Mouse (Mus musculus): ENCODE results near the gene Serpina7. TPM values are rescaled to one million over a fixed set of nuclear protein-coding genes. Genes with fewer than 3 reads are reported as not detected.

The Serpina7 gene
- polyA plus RNA-seq, 1 experiment, result not detected

GRCm38 (mm10) chrX:139041148-139041547 is 43.9 kb downstream of the Serpina7 start:
- Histone ChIP-seq H3K4me1 (ENCODE audit: control insufficient read depth, insufficient read depth, low read length) (no peaks in the 10 kb centered on the region), H3K27me3 (ENCODE audit: control insufficient read depth, insufficient read depth, low read length) (no peaks in the 10 kb centered on the region), H3K4me3 (replicated peaks; ENCODE audit: insufficient read depth, low read depth, low read length) (no peak overlapping the region), H3K27ac (ENCODE audit: insufficient read depth, low read length) (no peak overlapping the region)
- TF ChIP-seq POLR2A (IDR thresholded peaks at IDR 0.05; ENCODE audit: borderline replicate concordance, insufficient read depth, low read length) (no peak), CTCF (IDR thresholded peaks at IDR 0.05; ENCODE audit: borderline replicate concordance, insufficient read depth, low read depth, low read length) (no peak)
- no peak for DNase-seq
- WGBS, result 84% methylated on average over 1 of the region's 1 CpGs

- Histone ChIP-seq H3K4me3 (replicated peaks; ENCODE audit: insufficient read depth, low read depth, low read length) (no peak overlapping the region), H3K4me1 (ENCODE audit: control insufficient read depth, insufficient read depth, low read length) (no peaks in the 10 kb centered on the region), H3K27ac (ENCODE audit: insufficient read depth, low read length) (no peak overlapping the region), H3K27me3 (ENCODE audit: control insufficient read depth, insufficient read depth, low read length) (no peaks in the 10 kb centered on the region)
- WGBS, result 79% methylated on average over 2 of the region's 2 CpGs
- TF ChIP-seq POLR2A (IDR thresholded peaks at IDR 0.05; ENCODE audit: borderline replicate concordance, insufficient read depth, low read length) (no peak), CTCF (IDR thresholded peaks at IDR 0.05; ENCODE audit: borderline replicate concordance, insufficient read depth, low read depth, low read length) (no peak)
- DNase-seq, result no peak
Observed at GRCm38 (mm10) chrX:139039314-139039713, 45.7 kb downstream of the Serpina7 start.

DNA sequence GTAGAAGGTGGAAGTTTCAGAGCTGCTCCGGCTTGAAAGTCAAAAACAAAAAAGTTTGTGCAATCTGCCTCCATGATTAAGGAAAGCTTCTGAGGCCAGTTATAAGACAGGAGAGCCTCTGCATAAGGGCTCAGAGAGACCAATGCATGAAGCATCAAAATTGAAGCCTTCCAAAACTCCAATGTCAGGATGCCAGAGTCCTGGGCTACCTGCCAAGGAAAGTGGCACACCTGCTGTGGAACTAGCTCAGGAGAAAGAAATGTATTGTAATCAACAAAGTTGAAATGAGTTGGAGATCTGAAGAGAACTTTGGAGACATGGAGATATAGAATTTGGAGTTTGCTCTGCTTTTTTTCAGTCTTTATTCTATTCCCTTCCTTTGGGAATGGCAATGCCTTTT is 47.4 kb downstream of the Serpina7 start:
- WGBS, result 76% methylated on average over 1 of the region's 1 CpGs
- DNase-seq, result no peak
- H3K4me1 ChIP-seq (ENCODE audit: control insufficient read depth, insufficient read depth, low read length), result no peaks in the 10 kb centered on the region
- no peak overlapping the region for H3K4me3 ChIP-seq (replicated peaks; ENCODE audit: insufficient read depth, low read depth, low read length)
- H3K27me3 ChIP-seq (ENCODE audit: control insufficient read depth, insufficient read depth, low read length), result no peaks in the 10 kb centered on the region
- no peak overlapping the region for H3K27ac ChIP-seq (ENCODE audit: insufficient read depth, low read length)
- TF ChIP-seq CTCF (IDR thresholded peaks at IDR 0.05; ENCODE audit: borderline replicate concordance, insufficient read depth, low read depth, low read length), result no peak
- TF ChIP-seq POLR2A (IDR thresholded peaks at IDR 0.05; ENCODE audit: borderline replicate concordance, insufficient read depth, low read length), result no peak

Other genes starting within 250 kb of the Serpina7 start
- 7.9 and 8.0 TPM in 2 replicates for gene Nrk, start 170.8 kb downstream of the Serpina7 start, polyA plus RNA-seq (2012; rRNA removed)
- gene 4930513O06Rik, start 1.0 kb upstream of the Serpina7 start, polyA plus RNA-seq (2012; rRNA removed), result not detected in 2 replicates
- not detected in 2 replicates for gene 4933428M09Rik, start 94.0 kb upstream of the Serpina7 start, polyA plus RNA-seq (2012; rRNA removed)
- gene Mum1l1, start 124.8 kb upstream of the Serpina7 start, polyA plus RNA-seq (2012; rRNA removed), result 1.6 and 1.7 TPM in 2 replicates
- 0.08 TPM in 1 of 2 replicates, not detected in the other for gene Trap1a, start 248.4 kb upstream of the Serpina7 start, polyA plus RNA-seq (2012; rRNA removed)